Mouse (Mus musculus) retina, postnatal 1 day (tissue): Measurements from ENCODE around the gene Chd5.

Experiments used
- DNase-seq: peaks from one replicate; pipeline ENCODE4 v3.0.0-alpha.2; 2012

Gene Chd5

DNA sequence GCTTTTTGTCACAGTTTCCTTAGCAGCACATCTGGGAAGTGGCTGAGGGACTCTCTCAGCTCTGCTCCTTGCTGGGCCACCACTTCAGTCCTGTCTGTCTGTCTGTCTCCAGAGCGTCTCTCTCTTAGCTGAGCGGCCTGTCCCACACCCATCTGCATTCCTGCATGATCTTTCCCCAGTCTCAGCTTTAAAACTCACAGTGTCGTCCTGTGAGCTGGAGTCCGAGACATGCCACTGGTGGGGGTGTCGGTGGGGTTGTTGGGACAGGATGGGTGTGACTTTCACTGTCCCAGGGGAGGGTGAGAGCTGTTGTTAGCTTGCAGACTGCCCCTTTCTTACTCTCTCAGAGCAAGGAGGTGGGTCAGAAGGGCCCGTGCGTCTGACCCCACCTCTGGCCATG, 17.2 kb downstream of the Chd5 start:
- DNase-seq, result no peak

DNA sequence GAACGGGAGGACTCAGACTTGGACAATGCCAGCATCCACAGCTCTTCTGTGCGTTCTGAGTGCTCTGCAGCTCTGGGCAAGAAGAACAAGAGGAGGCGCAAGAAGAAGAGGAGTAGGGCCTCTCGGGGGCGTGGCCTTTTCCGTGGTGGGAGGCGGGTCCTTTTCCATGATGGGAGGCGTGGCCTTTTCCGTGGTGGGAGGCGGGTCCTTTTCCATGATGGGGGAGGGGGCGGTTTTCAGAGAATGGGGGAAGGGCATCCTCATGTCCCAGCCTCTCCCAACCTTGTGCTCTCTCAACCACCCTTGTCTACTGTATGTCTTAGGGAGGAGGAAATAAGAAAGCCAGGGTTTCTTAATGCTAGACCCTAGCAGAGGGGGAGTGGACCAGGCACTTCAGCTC, 21.2 kb downstream of the Chd5 start:
- DNase-seq, result peak; percentile 26

DNA sequence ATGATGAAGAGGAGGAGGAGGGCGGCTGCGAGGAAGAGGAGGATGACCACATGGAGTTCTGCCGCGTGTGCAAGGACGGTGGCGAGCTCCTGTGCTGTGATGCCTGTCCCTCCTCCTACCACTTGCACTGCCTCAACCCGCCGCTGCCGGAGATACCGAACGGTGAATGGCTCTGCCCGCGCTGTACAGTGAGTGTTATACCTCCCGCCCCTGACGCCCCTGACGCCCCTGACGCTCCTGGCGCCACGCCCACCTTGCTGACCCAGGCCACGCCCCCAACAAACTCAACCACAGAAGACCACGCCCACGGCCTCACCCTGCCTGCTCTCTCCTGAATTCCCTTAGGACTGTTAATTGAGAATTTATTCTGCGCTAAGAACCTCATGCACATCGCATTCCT, 22.4 kb downstream of the Chd5 start:
- peak; percentile 84 for DNase-seq

DNA sequence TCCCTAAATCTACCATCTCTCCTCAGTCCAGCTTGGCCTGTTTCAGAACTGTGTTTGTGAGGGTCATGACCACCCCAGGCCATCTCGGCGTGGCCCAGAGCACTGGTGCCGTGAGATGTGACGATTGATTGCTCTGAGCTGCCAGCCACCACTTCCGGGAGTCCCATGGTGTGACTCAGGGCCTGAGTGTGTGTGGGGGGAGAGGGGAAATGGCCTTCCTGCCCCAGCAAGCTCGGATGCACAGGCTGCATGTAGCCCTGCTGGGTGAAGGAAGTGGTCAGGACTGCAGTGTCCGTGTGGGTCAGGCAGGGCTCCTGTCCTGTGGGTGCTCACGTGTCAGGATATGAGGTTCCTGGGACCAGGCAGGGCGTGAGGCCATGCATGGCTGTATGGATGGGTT, 23.7 kb downstream of the Chd5 start:
- DNase-seq, result no peak

DNA sequence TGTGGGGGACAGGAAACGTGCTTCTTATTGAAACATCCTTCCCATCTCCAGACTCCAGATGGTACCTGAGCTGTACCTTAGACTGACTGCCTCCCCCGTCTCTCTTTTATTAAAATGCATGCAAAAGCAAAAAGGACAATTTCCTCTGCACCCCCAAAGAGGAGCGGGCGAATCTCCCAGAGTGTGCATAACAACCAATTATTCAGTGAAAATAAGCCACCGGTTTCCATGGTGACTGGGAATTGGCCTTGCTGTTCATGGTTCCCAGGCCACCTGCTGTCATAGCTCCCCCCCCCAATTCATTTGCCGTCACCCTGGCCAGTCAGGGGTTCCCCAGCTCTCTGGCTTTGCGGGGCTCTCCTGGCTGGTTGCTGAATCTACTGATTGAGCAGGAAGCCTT, 26.8 kb downstream of the Chd5 start:
- DNase-seq, result no peak

DNA sequence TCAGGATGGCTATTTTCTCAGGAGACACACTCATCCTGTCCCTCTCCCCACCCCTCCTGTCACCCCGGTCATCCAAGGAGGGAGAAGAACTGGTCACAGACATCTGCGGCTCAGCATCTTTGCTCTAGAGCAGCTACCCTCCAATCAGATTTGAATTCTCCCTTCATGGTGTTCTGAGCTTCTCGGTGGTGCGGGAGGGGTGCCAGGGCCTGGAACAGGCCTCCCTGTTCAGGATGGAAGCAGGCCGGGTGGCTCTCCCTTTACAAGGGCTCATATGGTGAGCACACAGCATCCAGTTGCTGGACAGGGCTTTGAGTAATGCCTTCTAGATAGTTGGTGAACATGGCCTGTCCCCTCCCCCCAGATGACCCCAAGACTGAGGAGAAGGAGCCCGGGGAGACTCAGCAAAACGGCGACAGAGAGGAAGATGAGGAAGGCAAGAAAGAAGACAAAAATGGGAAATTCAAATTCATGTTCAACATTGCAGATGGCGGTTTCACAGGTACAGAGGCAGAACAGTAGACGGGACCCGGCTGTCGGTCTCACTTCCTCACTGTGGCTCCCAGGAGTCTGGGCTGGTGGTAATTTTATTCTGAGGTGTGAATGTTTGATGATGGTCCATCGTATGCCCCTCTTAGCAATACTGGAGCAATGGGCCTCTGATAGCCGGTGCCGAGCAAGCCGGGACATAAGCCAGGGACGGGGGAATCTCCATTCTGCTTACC, 44.2 kb downstream of the Chd5 start:
- no peak for DNase-seq

DNA sequence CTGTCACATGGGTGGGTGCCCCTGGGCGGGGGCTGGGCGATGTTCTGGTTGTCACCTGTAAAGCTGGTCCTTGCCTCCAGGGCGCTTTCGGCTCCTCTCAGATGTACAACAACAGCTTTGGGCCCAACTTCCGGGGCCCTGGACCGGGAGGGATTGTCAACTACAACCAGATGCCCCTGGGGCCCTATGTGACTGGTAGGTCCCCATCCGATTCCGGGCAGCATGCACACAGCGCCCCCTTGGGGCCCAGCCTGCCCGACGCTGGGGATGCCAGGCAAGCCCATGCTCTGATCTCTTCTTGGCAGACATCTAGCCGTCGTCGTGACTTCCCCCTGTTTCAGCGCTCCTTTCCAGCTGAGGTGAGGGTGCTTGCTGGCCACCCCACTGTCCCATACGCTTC, 47.2 kb downstream of the Chd5 start:
- DNase-seq, result peak; percentile 32

DNA sequence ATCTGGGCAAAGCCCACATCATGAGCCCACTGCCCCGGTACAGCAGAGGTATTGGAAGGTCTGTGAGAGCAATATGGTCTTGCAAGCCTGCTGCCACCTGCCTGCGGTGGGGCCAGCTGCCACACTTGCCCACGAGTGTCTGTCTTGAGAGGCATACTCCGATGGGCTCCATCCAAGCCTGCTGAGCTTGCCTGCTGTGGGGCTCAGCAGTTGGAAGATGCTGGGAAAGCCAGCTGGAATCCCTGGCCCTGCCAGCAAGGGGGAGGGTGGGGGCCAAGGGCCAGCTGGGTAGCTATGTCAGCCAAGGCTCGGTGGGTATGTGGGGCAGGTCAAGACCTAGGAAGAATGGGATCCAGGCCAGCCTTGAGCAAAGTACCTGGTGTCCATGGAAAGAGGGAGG, 53.7 kb downstream of the Chd5 start:
- peak; percentile 72 for DNase-seq

DNA sequence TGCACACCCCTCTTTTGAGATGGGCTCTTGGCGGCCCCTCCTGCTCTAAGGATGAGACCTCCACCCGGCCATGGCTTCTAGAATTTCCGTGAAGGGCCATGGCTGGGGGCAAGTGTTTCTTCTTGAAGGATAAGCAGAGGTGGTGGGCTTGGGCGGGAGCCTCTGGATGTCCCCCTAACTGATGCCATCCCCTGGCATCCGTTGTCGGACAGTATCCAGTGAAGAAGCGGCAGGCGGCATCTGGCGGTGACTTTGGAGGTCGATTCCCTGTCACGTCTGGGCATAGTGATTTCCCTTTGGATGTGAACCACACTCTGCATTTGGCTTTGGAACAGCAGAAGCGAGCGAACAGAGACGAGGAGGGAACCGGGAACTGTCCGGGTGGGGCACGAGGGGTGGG, 54.2 kb downstream of the Chd5 start:
- DNase-seq, result no peak

DNA sequence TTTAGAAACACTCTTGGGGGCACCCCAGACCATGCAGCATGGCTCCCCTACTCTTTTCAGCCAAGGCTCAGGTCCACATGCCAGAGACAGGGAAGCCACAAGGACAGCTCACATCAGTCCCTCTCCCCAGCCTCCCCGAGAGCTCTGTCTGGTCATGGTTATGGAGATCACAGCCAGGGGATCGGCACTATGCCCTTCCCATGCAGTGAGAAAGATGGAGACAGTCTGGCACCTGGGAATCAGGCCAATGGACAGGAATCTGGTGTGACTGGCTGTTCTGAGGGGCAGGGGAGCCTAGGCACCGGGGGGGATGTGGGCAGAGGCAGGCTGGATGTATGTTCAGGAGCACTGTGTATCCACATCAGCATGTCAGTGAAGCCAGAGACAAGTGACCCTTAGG, 60.5 kb downstream of the Chd5 start:
- DNase-seq, result no peak

DNA sequence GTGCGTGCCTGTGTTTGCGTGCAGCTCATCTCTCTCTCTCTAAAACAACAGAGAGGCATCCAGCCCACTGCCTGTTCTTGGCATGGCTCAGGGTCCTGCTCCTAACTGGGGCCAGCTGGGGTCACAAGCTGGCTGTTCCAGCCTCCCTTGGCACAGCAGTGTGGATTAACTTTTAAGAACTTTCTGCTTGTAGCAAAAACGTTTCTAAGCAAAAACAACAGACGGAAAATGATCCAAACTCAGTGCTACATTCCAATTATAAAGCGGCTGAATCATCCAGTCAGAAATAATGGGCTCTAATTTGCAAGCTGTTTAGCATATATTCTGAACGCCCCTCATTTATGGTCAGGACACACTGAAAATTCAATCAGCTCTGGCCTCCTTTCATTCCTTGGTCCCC, 66.7 kb downstream of the Chd5 start:
- DNase-seq, result peak; percentile 85

DNA sequence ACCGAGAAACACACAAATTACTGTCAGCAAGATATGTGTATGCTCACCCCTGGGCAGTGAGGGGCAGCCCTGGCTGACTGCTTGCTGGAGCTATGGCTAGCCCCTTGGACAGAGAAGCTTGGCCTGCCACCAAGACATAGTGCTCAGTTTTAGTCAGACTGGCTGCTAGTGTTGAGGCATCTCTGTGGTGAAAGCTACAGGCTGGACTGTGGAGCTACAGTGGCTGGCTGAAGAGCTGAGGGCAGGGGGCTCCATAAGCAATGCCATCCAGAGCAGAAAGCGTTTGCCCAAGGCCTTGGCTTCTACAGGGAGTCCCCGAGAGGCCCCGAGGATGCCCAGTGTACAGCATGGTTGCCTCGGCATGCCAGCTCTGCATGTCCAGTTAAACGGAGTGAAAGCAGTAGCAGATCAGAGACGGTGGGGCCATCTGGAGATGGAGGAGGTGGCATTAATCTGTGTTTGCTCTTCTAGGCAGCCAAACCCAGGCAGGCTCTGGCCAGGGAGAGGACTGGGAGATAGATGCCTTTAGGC, 67.3 kb downstream of the Chd5 start:
- no peak for DNase-seq

DNA sequence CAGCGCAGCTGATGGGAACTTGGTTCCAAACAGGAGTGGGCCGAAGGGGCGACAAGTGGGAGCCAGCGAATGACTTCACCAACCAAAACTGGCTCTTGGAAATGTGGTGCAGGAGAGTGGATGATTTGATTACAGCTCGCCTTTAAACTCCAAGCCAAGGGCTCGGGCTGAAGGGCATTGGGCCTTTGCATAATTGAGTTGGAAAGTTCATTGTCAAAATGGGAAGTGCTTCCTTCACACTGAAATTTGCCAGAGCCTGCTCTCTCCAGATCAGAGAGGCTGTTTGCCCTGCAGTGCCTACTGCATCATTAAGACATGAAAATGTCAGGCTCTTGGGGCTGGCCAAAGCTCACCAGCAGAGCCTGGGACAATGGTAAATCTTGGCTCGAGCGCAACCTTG, 68.1 kb downstream of the Chd5 start:
- DNase-seq, result no peak

DNA sequence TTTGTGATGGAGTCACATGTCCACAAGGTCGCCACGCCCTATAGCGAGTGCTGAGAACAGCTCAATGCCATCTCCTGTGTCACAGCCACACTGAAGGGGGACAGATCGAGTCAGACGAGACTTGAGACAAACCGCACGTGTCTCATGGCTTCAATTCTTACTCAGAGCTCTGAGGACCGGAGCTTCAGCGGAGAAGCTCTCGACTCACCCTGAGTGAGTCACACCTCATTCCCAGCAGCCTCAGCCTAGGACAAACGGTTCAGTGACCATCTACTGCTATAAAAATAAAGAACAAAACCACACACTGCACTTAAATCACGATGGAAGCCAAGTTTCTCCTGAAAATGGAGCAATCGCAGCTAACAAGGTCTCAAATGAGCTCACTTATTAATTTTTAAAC, 72.5 kb downstream of the Chd5 start:
- DNase-seq, result no peak

DNA sequence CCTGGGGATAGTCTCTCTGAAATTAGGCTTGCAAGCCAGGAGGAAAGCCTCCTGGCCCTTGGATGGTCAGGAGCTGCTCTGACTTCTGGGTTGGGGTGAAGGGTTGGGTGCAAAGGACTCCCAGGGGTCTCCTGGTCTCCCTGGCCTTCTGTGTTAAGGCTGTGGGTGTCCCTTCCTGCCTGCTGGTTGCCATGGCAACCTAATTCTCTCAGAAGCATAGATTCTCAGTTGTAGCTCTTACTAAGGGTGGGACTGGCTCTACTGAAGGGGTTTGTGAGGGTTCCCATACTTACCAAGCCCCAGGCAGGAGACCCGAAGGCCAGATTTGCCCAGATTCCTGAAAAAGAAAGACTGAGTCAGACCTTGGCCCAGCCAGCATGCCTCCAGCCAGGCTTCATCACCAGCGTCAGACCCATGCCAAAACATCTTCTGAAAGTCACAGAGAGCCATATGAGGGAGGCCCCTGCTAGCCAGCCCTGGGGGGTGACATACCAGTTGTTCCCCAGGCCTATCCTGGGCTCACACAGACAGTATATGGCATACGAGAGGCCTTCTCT, 74.2 kb downstream of the Chd5 start:
- DNase-seq, result no peak

DNA sequence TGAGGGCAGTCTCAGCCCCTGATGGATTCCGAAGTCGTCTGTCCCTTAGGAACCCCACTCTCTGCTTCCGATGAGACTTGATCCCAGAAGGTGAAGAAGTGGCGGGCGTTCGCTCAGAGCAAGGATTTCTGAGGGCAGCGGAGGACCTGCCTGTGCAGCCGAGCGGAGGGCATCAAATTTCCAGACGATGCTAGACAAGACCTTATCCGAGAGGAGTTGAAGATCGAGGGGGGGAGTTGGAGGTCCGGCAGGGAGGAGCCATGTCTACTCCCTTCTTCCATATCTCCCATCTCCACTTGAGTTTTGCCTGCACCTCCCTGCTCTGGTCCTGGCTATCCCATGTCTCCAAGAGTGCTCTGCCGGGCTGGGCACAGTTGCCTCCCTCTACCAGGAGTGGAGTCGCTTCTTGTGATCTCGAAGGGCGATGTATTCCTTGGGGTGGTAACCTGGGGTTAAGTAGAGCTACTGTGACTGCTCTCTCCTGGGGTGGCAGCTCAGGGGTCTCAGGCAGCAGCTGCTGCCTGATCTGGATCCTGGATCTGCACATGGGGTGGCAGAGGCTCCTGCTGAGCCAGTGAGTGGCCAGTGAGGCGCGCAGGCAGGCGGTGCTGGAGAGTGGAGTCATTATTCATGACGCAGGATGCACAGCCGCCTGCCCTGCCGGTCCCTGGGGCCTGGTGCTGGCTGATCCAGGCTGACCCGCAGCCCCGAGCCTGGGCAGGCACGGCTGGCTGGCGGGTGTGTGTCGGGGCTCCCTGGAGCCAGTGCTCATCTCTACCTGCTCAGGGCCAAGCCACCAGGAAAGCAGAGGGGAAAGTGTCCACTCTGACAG, 80.0 kb downstream of the Chd5 start:
- peak; percentile 53 for DNase-seq

DNA sequence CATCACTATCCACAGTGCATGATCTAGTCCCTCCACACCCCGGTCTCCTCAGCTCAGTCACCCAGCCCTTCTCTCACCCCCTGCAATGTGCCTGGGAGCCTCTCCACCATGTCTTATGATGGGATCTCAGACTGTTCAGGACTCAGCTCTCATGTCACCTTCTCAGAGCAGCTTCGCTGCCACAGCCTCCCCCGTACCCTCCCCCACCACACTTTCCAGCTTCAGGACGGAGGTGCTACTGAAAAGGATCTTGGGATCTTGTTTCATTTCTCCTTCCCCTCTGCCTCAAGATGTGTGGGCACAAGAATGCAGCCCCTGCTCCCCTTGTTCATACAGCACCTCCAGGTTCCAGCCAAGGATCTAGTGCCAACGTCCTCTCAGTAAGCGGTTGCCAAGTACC, 85.1 kb downstream of the Chd5 start:
- no peak for DNase-seq

DNA sequence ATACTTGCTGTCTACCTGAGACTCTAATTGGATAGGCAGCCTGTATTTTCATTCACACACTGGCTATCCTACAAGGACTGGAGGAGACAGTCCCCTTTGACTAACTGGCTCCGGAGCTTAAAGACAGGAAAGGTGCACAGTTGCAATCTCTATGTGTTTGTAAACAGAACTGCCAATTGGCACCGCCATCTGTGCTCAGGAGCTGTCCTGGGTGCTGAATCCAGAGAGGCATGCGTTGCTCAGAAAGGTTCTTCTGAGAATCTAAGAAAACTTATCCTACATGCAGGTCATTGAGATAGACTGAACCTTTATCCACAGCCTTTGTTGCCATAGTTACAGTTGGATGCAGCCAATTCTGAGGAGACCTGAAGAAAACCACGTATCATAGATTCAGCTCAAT, 85.9 kb downstream of the Chd5 start:
- peak; percentile 57 for DNase-seq

DNA sequence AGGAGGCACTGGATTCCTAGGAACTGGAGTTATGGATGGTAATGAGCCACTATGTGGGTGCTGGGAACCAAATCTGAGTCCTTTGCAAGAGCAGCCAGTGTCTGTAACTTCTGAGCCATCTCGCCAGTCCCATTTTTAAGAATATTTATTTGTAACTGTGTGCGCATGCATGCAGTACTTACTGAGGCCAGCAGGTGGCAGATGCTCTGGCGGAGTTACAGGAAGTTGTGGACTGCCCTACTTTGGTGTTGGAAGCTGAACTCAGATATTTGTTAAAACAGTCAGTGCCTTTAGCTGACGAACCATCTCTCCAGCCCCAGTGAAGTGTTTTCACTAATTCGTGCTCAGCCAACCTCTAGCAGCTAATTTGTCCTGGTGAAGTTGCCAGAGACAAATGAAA, 86.5 kb downstream of the Chd5 start:
- DNase-seq, result peak; percentile 59

DNA sequence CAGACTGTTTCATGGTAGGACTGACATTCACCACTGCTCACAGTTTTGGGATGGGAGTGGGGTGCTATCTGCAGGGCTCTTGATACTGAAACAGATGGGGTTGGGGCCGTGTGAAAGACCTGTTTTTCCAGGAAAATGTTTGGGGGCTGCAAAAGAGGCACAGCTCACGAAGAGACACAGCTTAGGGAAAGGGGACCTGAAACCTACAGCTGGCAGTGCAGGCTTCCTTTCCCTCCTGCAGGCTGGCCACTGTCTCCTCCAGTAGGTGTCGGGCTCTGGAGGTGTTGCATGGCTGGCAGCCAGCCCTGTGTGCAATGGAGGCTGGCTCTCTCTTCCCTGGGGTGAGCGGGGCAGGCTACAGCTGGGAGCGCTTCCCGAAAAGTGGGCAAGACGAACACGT, 89.8 kb downstream of the Chd5 start:
- no peak for DNase-seq

DNA sequence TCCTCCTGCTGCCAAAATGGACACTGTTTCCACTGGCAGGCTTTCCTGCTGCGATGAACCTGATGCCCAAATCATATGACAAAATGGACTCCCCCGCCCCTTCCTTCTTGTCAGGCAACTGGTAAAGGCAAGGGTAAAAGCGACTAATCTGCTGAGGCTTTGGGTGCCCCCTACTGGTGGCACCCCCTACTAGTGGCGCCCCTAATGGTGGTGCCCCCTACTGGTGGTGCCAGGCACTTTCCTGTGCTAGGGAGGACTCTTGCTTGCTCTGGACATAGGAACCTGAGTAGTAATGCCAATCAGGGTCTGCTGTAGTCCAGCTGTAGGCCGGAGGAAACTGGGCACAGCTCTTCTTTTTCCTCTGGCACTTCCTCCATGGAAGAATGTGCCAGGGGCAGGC, 93.9 kb downstream of the Chd5 start:
- peak; percentile 67 for DNase-seq

DNA sequence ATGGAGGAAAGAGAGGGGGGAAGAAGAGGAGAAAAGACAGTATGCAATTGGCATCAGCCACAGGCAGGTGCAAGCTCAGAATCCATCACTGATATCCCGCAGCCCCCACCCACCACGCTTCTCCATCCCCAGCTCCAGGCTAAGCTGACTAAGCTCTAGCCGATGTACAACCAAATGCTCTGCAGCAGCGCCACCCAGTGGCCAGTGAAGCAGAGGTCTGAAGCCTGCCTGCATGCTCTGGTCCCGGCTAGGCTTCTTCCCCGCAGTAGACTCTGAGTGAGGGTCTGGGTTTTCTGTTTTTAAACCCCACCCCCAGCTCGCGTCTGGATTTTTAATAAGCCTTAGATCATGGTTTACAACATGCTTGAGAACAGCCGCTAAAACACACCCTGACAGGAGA, 96.4 kb downstream of the Chd5 start:
- peak; percentile 94 for DNase-seq

DNA sequence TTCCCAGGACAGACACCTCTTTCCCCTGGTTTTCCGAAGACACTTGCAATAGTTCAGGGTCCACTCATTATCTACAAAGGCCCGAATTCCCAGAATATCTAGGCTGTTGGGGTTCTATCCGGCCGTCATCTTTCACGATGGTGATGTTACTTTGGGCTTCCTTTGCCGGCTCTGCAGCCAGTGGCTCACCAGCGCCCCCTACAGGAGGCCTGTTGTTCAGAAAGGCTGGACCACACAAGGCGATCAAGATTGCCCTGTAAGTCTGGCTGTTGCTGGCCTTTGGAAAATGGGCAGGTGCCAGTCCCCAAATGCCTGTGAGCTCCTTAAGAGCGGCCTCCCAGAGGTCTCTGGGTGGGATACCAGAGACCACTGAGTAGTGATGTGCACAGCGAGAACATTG, 96.8 kb downstream of the Chd5 start:
- DNase-seq, result peak; percentile 86
